Mouse (Mus musculus): ENCODE results near the gene Agbl5. TPM values are rescaled to one million over a fixed set of nuclear protein-coding genes. Genes with fewer than 3 reads are reported as not detected.

Agbl5 gene
- polyA plus RNA-seq, 1 experiment from 2014 or later = 21.5 TPM

DNA sequence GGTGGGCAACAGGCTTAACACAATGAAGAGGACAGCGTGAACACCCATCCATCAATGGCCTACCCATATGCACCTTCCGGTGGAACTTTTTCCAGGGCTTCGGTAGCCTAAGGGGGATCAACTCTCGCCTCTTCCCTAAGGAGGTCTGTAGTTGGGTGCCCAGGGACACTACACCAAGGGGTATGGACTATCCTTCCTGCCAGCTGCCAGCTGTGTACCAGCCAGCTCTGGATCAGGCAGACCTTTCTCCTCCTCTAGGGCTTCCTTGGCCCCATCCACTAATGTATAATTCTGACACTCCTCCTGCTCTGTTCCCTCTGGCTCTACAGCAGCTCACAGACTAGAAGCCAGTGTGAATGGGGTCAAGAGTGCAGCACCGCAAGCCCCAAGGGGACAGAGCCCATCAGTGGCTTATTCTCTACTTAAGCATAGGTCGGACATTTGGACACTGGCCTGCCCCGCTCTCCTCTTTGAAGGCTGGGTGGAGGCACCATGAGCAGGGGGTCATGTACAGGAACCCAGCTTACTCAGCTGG is 25.7 kb downstream of the Agbl5 start:
- H3K4me1 ChIP-seq (replicated peaks; ENCODE audit: control insufficient read depth, insufficient read depth, low read length) = peaks cover 2% of the 10 kb centered on the region; the same call in 1 of the 2 replicates
- ATAC-seq (ENCODE audit: low FRiP score) (no peak), DNase-seq (ENCODE audit: low spot score) (peak; percentile 17)
- H3K9me3 ChIP-seq (ENCODE audit: control insufficient read depth, low read length) = no peaks in the 10 kb centered on the region
- peak overlapping the region; percentile 28 for H3K4me3 ChIP-seq (ENCODE audit: low read depth, low read length)
- H3K36me3 ChIP-seq (ENCODE audit: control insufficient read depth, insufficient read depth, low read length) = no peaks in the 10 kb centered on the region
- 63% methylated on average over 7 of the region's 7 CpGs for WGBS
- H3K27ac ChIP-seq (ENCODE audit: low read depth, low read length) = peak overlapping the region; percentile 84; the same call in 1 of the 2 replicates
- H3K4me2 ChIP-seq (replicated peaks; ENCODE audit: low read depth, low read length) = peak overlapping the region; percentile 24
- H3K27me3 ChIP-seq (ENCODE audit: control insufficient read depth, insufficient read depth, low read length) = no peaks in the 10 kb centered on the region
- H3K9ac ChIP-seq (ENCODE audit: low read depth, low read length) = peak overlapping the region; percentile 49; the same call in 1 of the 2 replicates

DNA sequence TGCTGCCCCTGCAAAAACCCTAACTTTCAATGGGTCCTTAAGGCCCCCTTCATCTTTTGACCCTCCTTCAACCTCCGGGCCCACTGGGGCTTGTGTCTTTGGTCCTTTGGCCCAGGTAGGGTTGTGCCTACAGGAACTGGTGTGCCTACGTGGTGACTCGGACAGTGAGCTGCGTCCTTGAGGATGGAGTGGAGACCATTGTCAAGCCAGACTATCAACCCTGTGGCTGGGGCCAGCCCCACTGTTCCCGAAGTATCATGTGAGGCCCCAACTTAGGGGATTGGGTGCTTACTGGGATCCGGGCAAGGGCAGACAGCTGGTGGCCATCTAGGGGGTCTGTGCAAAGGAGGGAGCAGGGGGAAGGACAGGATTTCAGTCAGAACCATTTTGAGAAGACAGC is 26.4 kb downstream of the Agbl5 start:
- Histone ChIP-seq H3K4me3 (ENCODE audit: low read depth, low read length) (peak overlapping the region; percentile 28), H3K36me3 (ENCODE audit: control insufficient read depth, insufficient read depth, low read length) (no peaks in the 10 kb centered on the region), H3K9ac (ENCODE audit: low read depth, low read length) (no peak overlapping the region), H3K9me3 (ENCODE audit: control insufficient read depth, low read length) (no peaks in the 10 kb centered on the region), H3K4me1 (replicated peaks; ENCODE audit: control insufficient read depth, insufficient read depth, low read length) (peaks cover 2% of the 10 kb centered on the region; the same call in 1 of the 2 replicates), H3K27ac (ENCODE audit: low read depth, low read length) (no peak overlapping the region), H3K4me2 (replicated peaks; ENCODE audit: low read depth, low read length) (peak overlapping the region; percentile 24), H3K27me3 (ENCODE audit: control insufficient read depth, insufficient read depth, low read length) (no peaks in the 10 kb centered on the region)
- no peak for DNase-seq (ENCODE audit: low spot score)
- WGBS = 69% methylated on average over 6 of the region's 6 CpGs
- no peak for ATAC-seq (ENCODE audit: low FRiP score)

DNA sequence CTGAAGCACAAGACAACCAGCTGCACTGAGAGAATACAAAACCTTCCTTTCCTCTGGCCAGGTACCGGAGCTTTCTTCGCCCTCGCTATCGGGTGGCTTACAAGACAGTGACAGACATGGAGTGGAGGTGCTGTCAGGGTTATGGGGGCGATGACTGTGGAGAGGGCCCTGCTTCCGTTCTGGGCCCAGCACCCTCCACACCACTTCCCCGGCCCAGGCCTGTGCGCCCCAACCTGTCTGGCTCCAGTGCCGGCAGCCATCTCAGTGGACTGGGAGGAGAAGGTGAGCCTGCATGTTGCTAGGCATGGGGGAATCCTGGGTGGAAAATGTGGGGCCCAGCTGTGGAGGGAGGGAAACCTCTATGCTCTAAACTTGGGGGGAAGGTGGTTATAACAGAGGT is 27.0 kb downstream of the Agbl5 start:
- Histone ChIP-seq H3K4me3 (ENCODE audit: low read depth, low read length) (peak overlapping the region; percentile 0; the same call in 1 of the 2 replicates), H3K9ac (ENCODE audit: low read depth, low read length) (no peak overlapping the region), H3K36me3 (ENCODE audit: control insufficient read depth, insufficient read depth, low read length) (no peaks in the 10 kb centered on the region), H3K4me2 (replicated peaks; ENCODE audit: low read depth, low read length) (peak overlapping the region; percentile 24), H3K4me1 (replicated peaks; ENCODE audit: control insufficient read depth, insufficient read depth, low read length) (peaks cover 2% of the 10 kb centered on the region; the same call in 1 of the 2 replicates), H3K27me3 (ENCODE audit: control insufficient read depth, insufficient read depth, low read length) (no peaks in the 10 kb centered on the region), H3K27ac (ENCODE audit: low read depth, low read length) (0 out of 2 replicates have a peak overlapping the region, but pooled peaks have one; percentile 4), H3K9me3 (ENCODE audit: control insufficient read depth, low read length) (no peaks in the 10 kb centered on the region)
- no peak for DNase-seq (ENCODE audit: low spot score)
- peak; percentile 25 for ATAC-seq (ENCODE audit: low FRiP score)
- WGBS = 69% methylated on average over 9 of the region's 9 CpGs

DNA sequence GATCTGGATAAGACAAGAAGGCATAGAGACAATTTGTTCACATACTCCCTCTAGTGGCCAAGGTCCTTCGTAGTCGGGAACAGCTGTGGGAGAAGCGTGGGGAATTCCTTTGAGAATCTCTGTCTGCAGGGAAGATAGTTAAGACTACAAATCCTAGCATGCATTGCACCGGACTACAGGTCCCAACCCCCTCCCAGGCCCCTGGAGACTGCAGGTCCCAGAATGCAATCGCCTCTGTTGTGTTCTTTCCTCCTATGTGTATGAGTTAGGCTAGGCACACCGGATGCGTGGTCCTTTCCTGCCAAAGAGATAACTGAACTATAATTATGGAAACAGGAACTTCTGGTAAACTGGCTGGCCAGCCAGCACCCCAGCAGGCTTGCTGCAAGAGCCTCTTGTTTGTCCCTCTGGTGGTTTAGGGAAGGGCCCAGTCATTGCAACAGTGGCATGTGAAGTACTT is 27.5 kb downstream of the Agbl5 start:
- peak overlapping the region; percentile 11; the same call in 1 of the 2 replicates for H3K4me2 ChIP-seq (replicated peaks; ENCODE audit: low read depth, low read length)
- no peaks in the 10 kb centered on the region for H3K9me3 ChIP-seq (ENCODE audit: control insufficient read depth, low read length)
- no peak overlapping the region for H3K9ac ChIP-seq (ENCODE audit: low read depth, low read length)
- peaks cover 2% of the 10 kb centered on the region; the same call in 1 of the 2 replicates for H3K4me1 ChIP-seq (replicated peaks; ENCODE audit: control insufficient read depth, insufficient read depth, low read length)
- no peak overlapping the region for H3K27ac ChIP-seq (ENCODE audit: low read depth, low read length)
- no peaks in the 10 kb centered on the region for H3K36me3 ChIP-seq (ENCODE audit: control insufficient read depth, insufficient read depth, low read length)
- no peaks in the 10 kb centered on the region for H3K27me3 ChIP-seq (ENCODE audit: control insufficient read depth, insufficient read depth, low read length)
- 11% methylated on average over 7 of the region's 7 CpGs for WGBS
- peak; percentile 87 for ATAC-seq (ENCODE audit: low FRiP score)
- H3K4me3 ChIP-seq (ENCODE audit: low read depth, low read length) = peak overlapping the region; percentile 0; the same call in 1 of the 2 replicates
- peak; percentile 90 for DNase-seq (ENCODE audit: low spot score)

DNA sequence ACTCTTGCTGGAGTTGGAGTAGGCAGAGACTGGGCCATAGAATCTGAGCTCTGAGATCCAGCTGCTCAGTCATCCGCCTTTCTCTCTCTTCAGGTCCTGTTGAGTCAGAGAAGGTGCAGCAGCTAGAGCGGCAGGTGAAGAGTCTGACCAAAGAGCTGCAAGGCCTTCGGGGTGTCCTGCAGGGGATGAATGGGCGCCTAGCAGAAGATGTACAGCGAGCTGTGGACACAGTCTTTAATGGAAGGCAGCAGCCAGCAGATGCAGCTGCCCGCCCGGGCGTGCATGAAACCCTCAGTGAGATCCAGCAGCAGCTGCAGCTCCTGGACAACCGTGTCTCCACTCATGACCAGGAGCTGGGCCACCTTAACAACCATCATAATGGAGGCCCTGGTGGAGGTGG is 28.3 kb downstream of the Agbl5 start:
- H3K27ac ChIP-seq (ENCODE audit: low read depth, low read length) = no peak overlapping the region
- ATAC-seq (ENCODE audit: low FRiP score) (no peak), DNase-seq (ENCODE audit: low spot score) (no peak)
- 96% methylated on average over 9 of the region's 9 CpGs for WGBS
- no peaks in the 10 kb centered on the region for H3K36me3 ChIP-seq (ENCODE audit: control insufficient read depth, insufficient read depth, low read length)
- no peak overlapping the region for H3K9ac ChIP-seq (ENCODE audit: low read depth, low read length)
- no peak overlapping the region for H3K4me2 ChIP-seq (replicated peaks; ENCODE audit: low read depth, low read length)
- H3K27me3 ChIP-seq (ENCODE audit: control insufficient read depth, insufficient read depth, low read length) = no peaks in the 10 kb centered on the region
- no peaks in the 10 kb centered on the region for H3K9me3 ChIP-seq (ENCODE audit: control insufficient read depth, low read length)
- no peak overlapping the region for H3K4me3 ChIP-seq (ENCODE audit: low read depth, low read length)
- peaks cover 3% of the 10 kb centered on the region for H3K4me1 ChIP-seq (replicated peaks; ENCODE audit: control insufficient read depth, insufficient read depth, low read length)

DNA sequence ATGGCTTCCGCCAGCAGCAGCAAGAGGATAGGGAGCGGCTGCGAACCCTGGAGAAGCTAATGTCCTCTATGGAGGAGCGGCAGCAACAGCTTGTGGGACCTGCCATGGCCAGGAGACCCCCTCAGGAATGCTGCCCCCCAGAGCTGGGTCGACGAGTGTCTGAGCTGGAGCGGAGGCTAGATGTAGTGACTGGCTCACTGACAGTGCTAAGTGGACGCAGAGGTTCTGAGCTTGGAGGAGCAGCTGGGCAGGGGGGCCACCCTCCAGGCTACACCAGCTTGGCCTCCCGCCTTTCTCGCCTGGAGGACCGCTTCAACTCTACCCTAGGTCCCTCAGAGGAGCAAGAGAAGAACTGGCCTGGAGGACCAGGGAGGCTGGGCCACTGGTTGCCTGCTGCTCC is 28.9 kb downstream of the Agbl5 start:
- Histone ChIP-seq H3K36me3 (ENCODE audit: control insufficient read depth, insufficient read depth, low read length) (no peaks in the 10 kb centered on the region), H3K27me3 (ENCODE audit: control insufficient read depth, insufficient read depth, low read length) (no peaks in the 10 kb centered on the region), H3K4me1 (replicated peaks; ENCODE audit: control insufficient read depth, insufficient read depth, low read length) (peaks cover 7% of the 10 kb centered on the region), H3K9me3 (ENCODE audit: control insufficient read depth, low read length) (no peaks in the 10 kb centered on the region), H3K4me2 (replicated peaks; ENCODE audit: low read depth, low read length) (no peak overlapping the region), H3K4me3 (ENCODE audit: low read depth, low read length) (no peak overlapping the region), H3K27ac (ENCODE audit: low read depth, low read length) (no peak overlapping the region), H3K9ac (ENCODE audit: low read depth, low read length) (no peak overlapping the region)
- DNase-seq (ENCODE audit: low spot score) (no peak), ATAC-seq (ENCODE audit: low FRiP score) (no peak)
- 90% methylated on average over 11 of the region's 11 CpGs for WGBS

DNA sequence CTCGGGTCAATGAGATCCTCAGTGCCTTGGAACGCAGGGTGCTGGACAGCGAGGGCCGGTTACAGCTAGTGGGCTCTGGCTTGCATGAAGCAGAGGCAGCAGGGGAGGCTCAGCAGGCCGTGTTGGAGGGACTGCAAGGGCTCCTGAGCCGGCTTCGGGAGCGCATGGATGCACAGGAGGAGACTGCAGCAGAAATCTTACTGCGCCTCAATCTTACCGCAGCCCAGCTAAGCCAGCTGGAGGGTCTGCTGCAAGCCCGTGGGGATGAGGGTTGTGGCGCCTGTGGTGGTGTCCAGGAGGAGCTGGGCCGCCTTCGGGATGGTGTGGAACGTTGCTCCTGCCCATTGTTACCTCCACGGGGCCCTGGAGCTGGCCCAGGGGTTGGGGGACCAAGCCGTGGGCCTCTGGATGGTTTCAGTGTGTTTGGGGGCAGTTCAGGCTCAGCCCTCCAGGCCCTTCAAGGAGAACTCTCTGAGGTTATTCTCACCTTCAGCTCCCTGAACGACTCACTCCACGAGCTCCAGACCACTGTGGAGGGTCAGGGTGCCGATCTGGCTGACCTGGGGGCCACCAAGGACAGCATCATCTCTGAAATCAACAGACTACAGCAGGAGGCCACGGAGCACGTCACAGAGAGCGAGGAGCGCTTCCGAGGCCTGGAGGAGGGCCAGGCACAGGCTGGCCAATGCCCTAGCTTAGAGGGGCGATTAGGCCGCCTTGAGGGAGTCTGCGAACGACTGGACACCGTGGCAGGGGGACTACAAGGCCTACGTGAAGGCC is 29.6 kb downstream of the Agbl5 start:
- Histone ChIP-seq H3K4me2 (replicated peaks; ENCODE audit: low read depth, low read length) (no peak overlapping the region), H3K4me3 (ENCODE audit: low read depth, low read length) (no peak overlapping the region), H3K9me3 (ENCODE audit: control insufficient read depth, low read length) (no peaks in the 10 kb centered on the region), H3K27me3 (ENCODE audit: control insufficient read depth, insufficient read depth, low read length) (no peaks in the 10 kb centered on the region), H3K36me3 (ENCODE audit: control insufficient read depth, insufficient read depth, low read length) (no peaks in the 10 kb centered on the region), H3K27ac (ENCODE audit: low read depth, low read length) (no peak overlapping the region), H3K4me1 (replicated peaks; ENCODE audit: control insufficient read depth, insufficient read depth, low read length) (peaks cover 5% of the 10 kb centered on the region), H3K9ac (ENCODE audit: low read depth, low read length) (no peak overlapping the region)
- WGBS = 86% methylated on average over 31 of the region's 31 CpGs
- ATAC-seq (ENCODE audit: low FRiP score) = no peak
- DNase-seq (ENCODE audit: low spot score) = no peak

DNA sequence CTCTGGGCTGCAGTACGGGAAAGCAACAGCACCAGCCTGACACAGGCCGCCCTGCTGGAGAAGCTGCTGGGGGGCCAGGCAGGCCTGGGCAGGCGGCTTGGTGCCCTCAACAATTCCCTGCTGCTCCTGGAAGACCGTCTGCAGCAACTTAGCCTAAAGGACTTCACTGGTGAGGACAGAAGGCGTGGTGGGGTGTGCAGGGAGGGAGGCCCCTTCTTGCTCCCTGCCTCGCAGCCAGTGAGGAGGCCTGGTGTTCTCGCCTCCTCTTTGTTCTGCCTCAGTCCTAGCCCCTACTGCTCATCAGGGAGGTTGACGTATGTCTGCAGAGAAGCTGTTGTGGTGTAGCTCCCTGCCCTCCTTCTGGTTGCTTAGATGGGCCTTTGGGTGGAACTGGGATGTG is 30.2 kb downstream of the Agbl5 start:
- no peaks in the 10 kb centered on the region for H3K27me3 ChIP-seq (ENCODE audit: control insufficient read depth, insufficient read depth, low read length)
- no peak overlapping the region for H3K9ac ChIP-seq (ENCODE audit: low read depth, low read length)
- no peak overlapping the region for H3K27ac ChIP-seq (ENCODE audit: low read depth, low read length)
- H3K4me2 ChIP-seq (replicated peaks; ENCODE audit: low read depth, low read length) = no peak overlapping the region
- peaks cover 5% of the 10 kb centered on the region for H3K4me1 ChIP-seq (replicated peaks; ENCODE audit: control insufficient read depth, insufficient read depth, low read length)
- 88% methylated on average over 8 of the region's 8 CpGs for WGBS
- no peak overlapping the region for H3K4me3 ChIP-seq (ENCODE audit: low read depth, low read length)
- H3K9me3 ChIP-seq (ENCODE audit: control insufficient read depth, low read length) = no peaks in the 10 kb centered on the region
- no peak for ATAC-seq (ENCODE audit: low FRiP score)
- H3K36me3 ChIP-seq (ENCODE audit: control insufficient read depth, insufficient read depth, low read length) = no peaks in the 10 kb centered on the region
- DNase-seq (ENCODE audit: low spot score) = no peak

Measured in hindbrain, embryonic 11.5 days (tissue).